Mouse (Mus musculus): ENCODE results near the gene Ywhah. TPM values are rescaled to one million over a fixed set of nuclear protein-coding genes. Genes with fewer than 3 reads are reported as not detected.
A peak's percentile ranks its signal among the peaks of the same experiment; 100 is the strongest.

The Ywhah gene
- total RNA-seq (2021), result 10 to 100 TPM; 68.9 to 81.7 TPM
- long read RNA-seq, experiment 1, transcript Ywhah-201 (2 exons, 1,764 nt), result major isoform, 95 of 98 reads
- long read RNA-seq, experiment 1, partial matches to known transcripts, result 3 of 98 reads
- long read RNA-seq, experiment 1, other reads (novel, unspliced or antisense), result 0 of 98 reads
- long read RNA-seq, experiment 2, transcript Ywhah-201 (2 exons, 1,764 nt), result major isoform, 118 of 118 reads
- long read RNA-seq, experiment 2, partial matches to known transcripts, result 0 of 118 reads
- long read RNA-seq, experiment 2, other reads (novel, unspliced or antisense), result 0 of 118 reads

DNA sequence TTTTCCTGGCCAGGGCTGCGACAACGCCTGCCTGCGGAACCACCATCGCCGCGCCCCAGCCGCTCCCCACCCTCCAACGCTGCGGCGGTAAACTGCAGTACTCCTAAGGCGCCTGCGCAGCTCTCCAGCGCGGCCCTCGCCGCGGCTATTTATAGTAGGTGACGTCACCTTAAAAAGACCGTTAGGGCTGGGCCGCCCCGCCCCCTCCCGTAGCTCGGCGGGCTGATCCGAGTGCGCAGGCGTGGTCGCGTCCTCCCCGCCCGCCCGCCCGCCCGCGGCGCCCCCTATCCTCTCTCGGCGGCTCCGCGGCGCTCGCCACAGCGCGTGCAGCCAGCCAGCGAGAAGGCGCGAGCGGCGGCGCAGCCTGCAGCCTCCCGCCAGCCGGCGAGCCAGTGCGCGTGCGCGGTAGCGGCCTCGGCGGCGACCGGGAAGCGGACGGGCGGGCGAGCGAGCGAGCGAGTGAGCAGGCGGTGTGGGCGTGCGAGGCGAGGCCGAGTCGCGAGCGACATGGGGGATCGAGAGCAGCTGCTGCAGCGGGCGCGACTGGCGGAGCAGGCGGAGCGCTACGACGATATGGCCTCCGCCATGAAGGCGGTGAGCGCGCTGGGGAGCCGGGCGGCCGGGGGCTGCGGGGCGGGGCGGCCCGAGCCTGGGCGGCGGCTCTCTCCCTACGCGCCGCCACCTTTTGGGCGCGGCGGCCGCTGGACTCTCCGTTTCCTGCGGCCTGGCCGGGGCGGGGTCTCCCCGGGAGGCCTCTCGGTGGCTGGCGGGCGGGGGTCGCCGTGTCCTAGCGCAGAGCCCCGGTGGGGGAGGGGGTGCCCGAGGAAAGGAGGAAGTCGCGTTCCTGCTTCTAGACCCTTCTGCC is at the start of gene Ywhah:
Gene Ywhah (plus strand): TSS at position 256 of the 865 bp plus-strand sequence.
- DNase-seq, result peak; percentile 96
- intact Hi-C loops (cut with DNase I; ENCODE audit: low total_unique reads), result no loop called here

DNA sequence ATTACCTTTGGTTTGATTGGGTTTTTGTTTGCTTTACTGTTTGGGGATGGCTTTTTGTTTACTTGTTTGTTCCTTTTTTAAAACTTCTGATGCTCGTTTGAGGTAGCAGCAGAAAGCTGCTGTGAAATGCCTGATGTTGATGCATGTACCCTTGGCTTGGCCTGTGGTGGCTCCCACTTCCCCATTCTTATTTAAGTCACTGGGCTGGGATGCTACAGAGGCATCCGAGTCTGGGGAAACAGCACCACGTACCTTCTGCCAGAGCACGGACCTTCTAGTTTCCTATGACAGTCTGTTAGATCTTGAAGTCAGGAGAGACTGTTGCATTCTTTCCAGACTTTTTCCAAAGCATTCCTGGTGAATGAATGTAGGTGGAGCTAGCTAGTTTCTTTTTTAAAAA is 42.1 kb upstream of the Ywhah start:
- intact Hi-C loops (cut with DNase I; ENCODE audit: low total_unique reads), result no loop called here
- DNase-seq, result no peak

DNA sequence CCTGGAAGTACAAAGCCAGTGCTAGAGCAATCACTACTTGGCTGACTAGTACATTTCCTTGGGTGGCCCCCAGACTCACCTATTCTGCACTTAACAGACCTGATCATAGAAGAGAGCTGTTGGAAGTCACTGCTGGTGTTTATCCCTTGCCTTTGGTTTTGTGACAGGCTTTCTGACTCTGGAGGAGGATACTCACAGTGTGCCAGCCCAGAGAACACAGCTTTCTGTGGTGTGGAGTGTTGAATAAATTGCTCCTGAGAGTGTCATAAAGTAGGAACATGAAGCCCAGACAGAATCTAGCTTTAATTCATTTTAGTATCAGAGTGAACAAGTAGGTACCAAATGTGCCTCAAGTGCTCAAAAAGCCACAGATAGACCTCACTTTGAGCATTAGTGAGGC is 41.4 kb upstream of the Ywhah start:
- no peak for DNase-seq
- intact Hi-C loops (cut with DNase I; ENCODE audit: low total_unique reads), result no loop called here

DNA sequence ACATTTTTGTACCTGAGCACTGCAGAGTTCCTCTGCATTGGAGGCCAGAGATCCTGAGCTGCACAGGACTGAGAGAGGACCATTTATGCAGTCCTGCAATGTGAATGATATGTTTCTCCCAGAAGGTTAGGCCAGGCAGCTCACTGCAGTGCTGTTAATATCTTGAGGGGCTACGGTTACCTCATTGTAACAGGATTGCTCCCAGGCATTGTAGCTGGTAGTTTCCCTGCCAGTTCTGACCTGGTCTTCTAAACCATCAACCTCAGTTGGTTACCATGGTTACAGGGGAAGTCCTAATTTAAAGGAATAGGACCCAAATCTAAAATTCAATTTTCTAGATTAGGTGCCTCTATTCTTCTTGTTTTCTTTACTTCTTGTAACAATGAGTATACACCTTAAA is 33.2 kb upstream of the Ywhah start:
- no peak for DNase-seq
- intact Hi-C loops (cut with DNase I; ENCODE audit: low total_unique reads), result no loop called here

DNA sequence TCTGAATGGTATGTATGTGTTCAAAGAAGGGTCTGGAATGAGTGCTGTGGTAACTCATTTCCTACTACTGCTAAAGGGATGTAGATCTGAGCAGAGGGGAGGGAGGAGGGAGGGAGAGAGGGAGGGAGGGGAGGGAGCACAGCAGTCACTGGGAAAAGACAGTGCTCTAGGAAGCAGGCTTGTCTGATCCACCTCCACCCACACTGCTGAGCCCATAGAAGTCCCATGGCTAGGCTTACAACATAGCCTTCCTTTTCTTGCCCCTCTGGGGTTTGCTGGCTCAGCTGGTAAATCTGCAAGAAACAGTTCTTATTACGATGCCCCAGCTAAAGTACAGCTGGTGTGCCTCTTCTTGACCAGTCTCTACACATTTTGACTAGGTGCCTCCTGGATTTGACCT is 30.7 kb upstream of the Ywhah start:
- intact Hi-C loops (cut with DNase I; ENCODE audit: low total_unique reads), result no loop called here
- DNase-seq, result no peak

DNA sequence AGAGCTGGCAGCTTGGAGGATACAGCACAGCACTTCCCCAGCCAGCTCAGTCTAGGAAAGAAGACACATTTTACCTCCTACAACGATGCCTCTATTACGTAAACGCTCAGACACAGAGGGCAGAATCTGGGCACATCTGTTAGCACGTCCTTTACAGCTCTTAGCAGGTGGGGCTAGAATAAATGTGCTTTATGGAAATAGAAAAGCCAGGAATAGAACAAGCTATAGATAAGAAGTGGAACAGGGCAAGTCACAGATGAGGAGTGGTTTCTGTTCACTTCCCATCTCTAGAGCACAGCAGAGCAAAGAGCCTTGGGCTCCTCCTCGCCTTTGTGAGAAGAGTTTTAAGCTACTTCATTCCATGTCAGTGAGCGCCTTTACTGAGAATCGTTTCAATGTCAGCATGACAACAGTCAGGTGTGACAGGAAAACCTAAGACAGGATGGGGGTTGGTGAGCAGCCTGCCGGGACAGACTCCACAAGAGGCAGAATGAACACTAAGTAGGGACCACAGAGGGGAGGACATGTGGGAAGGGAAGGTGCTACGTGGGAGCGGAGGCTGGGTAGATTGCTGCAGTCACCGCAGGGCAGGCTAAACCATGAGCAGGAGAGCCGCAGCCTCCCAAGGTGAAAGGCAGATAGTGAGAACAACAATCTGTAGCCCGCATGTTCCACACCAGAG is 28.5 kb upstream of the Ywhah start:
- DNase-seq, result no peak
- intact Hi-C loops (cut with DNase I; ENCODE audit: low total_unique reads), result loop anchor here (5.0 kb wide), 1 partner anchor 42 kb away; no protein-coding TSS in a partner anchor

DNA sequence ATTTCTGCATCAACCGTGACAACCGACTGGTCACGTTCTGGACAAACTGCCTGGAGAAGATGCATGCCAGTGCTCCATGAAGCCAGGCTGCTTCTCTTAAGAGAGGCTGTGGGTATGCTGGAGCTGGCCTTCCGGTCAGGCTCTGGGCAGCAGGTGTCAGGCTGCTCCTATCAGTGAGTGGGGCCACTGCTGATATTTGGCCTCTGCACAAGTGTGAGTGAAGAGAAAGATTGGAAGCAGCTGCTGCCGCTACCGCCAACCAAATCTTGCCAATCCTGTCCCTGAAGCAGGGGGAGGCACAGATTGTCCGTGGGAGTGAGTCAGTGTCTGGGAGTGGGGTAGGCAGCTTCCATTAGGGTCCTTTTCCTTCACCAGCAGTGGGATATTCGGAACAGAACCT is 27.5 kb upstream of the Ywhah start:
- DNase-seq, result peak; percentile 56
- intact Hi-C loops (cut with DNase I; ENCODE audit: low total_unique reads), result loop anchor here (5.0 kb wide), 1 partner anchor 41 kb away; no protein-coding TSS in a partner anchor

DNA sequence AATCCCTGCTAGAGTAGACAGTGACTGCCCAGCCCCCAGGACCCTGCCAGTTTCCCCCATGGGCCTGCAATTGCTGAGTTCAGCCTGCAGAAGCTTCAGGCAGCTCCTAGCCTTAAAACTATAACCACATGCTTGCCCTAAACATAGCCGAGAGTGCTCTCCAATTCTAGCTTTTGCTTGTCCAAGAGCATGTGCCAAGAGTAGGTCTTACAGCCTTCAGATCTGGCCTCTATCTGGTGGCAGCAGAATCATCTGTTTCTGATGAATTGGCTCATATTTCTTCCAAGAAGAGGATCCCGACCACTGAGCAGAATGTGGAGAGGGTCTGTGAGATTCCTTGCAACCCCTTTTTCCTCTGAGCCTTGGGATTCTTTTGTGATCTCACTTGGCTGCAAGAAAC is 24.1 kb upstream of the Ywhah start:
- DNase-seq, result no peak
- intact Hi-C loops (cut with DNase I; ENCODE audit: low total_unique reads), result loop anchor here (5.0 kb wide), 1 partner anchor 38 kb away; no protein-coding TSS in a partner anchor

DNA sequence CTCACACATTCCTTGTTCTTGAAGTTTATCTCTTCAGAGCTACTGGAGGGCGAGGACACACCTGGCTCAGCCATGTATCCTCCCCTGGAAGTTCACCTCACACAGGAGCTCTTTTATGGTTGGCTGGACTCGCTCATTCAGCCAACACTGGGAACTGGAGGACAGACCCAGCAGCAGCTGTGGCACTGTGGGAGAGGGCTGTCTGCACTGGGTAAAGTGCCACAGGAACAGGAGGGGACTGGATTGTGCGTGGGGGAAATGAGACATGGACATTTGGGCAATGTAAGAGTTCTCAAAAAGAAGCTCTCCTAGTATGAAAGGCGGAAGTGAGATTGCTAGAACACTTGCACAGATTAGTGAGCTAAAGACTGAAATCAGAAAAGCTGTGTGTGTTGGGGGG is 22.9 kb upstream of the Ywhah start:
- intact Hi-C loops (cut with DNase I; ENCODE audit: low total_unique reads), result no loop called here
- DNase-seq, result no peak

DNA sequence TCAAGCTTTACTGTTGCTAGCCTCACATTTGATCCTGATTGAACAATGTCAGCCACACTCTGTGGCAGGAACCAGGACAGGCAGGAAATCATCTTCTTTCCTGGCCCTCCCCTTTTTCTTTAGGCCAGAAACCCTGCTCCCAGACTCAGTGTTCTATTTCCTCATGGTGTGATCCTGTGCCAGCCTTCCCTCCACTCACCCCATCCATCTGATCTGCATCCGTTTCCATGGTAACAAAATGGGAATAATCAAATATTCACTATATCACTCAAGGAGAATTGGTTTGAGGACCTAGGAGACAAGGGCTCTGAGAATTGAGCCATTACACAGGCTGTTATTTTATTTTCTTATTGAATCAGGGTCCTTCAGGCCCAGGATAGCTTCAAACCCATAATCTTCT is 22.1 kb upstream of the Ywhah start:
- intact Hi-C loops (cut with DNase I; ENCODE audit: low total_unique reads), result no loop called here
- DNase-seq, result no peak

DNA sequence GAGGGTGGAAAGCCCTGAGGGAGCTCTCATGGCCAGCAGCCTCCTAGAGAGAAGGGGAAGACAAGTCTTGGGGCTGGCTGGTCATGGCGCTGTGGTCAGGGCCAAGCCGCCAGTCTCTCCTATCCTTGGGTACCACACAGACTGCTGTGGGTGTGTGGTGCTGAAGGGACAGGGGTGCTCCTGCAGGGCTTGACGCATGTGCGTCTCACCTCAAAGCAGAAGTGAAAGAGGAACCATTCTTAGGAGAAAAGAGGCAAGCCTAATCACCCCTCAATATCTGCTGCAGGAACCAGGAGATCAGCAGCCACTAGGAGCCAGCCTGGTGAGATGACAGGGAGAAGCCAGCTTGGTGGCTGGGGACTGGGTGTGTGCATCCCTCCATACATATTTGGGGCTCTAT is 20.9 kb upstream of the Ywhah start:
- DNase-seq, result no peak
- intact Hi-C loops (cut with DNase I; ENCODE audit: low total_unique reads), result no loop called here

DNA sequence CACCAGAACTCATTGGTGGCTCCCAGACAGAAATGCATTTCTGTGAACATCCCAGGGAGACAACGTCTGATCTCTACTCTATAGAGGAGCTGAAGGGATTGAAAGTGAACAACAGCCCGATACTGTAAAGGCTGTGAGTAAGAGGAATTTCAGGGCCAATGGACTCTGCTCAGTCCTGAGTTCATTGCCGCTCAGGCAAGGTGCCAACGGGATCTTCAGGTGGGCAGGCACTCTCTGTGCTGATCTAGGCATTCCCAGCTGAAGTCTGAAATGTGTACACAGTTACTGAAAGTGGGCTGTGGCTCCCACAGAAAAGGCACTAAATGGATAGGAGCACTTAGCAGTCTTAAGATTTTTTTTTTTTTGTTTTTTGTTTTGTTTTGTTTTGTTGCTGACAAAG is 19.8 kb upstream of the Ywhah start:
- DNase-seq, result no peak

DNA sequence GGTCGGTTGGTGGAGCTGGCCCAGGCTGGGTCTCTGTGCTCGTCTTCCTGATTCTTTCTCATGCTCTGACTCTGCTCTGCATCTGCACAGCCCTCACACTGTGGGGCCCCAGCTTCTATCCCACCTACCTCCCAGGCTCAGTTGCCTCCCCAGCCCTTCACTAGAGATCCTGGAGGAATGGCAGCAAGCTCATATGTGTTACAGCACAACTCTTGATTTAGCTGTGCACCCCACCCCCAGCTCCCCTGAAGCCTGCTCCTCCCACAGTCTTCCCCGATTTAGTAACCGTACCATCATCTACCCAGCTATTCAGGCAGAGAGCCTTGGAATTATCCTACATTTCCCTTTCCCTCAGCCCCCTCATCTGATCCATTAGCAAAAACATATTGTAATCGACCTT is 17.5 kb upstream of the Ywhah start:
- intact Hi-C loops (cut with DNase I; ENCODE audit: low total_unique reads), result no loop called here

More for the DNA sequence above, 19.8 kb upstream of the Ywhah start:
- intact Hi-C loops (cut with DNase I; ENCODE audit: low total_unique reads), result no loop called here

DNA sequence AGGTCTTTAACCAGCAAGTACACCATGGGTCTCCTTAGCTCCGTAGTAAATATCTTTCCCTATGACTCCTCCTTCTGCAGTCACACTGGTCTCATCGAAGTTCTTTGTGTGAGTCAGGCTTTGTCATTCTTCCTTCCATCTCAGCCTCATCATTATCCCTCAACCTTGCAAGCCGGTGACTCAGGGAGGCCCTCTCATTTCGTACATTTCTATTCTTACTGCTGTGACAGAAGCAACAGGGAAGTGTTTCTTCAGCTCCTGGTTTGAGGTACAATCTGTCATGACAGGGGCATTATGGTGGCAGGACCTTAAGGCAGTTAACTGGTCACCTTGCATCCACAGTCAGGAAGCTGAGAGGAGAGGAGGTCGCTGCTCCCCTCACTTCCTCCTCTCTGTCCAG is 15.8 kb upstream of the Ywhah start:
- DNase-seq, result no peak
- intact Hi-C loops (cut with DNase I; ENCODE audit: low total_unique reads), result no loop called here

More for the DNA sequence above, 17.5 kb upstream of the Ywhah start:
- DNase-seq, result no peak

DNA sequence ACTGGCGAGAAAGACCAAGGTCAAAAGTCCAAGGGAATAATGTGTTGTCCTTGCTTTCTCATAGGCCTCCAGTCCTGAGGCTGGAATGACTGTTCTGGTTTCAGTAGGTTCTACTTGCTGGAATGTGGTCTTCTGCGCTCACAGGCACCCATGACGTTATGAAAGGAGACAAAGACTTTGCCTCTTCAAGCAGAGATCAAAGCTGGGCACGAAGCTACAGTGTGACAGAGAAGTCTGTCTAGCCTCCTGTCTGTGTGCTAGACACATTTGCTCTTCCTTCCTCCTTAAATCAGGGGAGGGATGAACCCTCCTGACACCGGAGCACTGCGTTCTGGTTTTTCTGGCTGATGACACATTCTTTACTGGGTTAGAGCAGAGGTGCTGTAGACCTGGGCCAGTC is 15.1 kb upstream of the Ywhah start:
- intact Hi-C loops (cut with DNase I; ENCODE audit: low total_unique reads), result no loop called here
- DNase-seq, result no peak

DNA sequence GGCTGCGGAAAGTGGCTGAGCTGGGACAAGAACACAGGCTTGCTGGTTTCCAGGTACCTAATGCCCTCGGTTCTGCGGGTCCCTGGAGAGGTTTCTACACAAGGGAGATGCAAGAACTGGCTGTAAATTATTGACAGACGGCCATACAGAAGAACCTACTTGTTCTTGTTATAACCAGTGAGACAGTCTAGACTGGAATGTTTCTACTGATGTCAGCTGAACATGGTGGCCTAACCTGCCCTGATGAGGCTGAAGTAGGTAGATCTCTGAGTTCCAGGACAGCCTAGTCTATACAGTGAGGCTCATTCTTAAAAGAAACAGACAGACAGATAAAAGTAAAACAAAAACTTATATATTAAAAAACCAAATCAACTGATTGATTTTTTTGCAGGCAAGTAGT is 14.5 kb upstream of the Ywhah start:
- intact Hi-C loops (cut with DNase I; ENCODE audit: low total_unique reads), result no loop called here
- no peak for DNase-seq

DNA sequence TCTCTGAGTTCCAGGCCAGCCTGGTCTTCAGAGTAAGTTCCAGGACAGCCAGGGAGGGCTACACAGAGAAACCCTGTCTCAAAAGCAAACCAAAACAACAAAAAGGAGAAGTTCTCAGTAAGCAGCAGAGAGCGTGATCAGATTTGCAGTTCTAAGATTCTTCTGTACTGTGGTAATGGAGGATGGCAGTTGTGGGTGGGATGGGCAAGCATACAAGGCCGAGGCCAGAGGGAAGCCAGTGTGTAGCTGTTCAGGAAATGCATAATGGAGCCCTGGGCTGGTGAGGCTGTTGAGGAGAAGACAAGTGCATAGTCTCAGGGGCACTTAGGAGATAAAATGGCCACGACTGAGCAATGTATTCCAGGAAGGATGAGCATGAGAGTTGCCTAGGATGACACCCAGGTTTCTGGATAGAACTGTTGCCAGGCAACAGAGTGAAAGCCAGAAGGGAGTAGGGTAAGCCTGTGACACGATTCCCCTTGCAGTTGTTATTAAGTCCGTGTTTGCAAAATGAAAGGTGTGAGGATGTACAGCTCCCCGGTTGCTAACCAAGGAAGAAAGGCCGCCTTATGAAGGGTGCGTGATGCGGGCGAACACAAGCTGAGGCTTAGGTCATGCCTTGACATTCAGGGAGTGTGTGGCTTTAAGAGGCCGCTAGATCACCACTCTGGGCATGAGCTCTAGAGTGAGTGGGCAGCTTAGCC is 13.0 kb upstream of the Ywhah start:
- intact Hi-C loops (cut with DNase I; ENCODE audit: low total_unique reads), result no loop called here
- DNase-seq, result no peak

DNA sequence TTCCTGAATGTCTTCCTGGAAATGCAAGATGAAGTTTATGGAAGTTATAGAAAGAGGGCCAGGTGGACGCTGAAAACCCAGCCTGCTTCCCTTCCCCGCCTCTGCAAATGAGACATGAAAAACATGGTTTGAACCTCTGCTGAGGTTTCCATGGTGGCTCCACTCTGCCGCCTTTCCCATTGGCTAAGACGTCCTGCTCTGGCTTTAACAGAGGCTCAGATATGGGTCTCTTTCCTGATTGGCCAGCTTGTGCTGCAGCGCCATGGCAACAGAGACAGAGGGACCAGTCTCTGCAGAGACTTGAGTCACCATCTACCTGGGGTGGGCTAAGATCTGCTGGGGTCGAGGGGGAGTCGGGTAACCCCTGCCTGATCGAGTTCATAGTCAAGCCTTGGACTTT is 11.9 kb upstream of the Ywhah start:
- no peak for DNase-seq
- intact Hi-C loops (cut with DNase I; ENCODE audit: low total_unique reads), result no loop called here

DNA sequence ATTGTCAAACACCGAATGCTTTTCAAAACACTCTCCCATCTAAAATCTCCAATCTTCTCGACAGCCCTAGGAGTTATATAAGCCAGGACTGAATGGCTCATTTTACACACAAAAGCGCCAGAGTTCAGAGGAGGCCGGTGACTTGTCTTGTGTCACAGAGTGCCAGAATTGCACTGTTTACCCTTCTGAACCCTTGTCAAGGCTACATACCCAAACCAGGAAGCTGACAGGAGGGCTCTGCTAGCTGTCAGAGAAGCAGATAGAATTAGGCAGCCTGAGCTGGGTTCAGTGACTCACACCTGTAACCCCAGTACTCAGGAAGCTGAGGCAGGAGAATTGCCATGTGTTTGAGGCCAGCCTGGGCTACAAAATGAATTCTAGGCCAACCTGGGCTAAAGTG is 11.2 kb upstream of the Ywhah start:
- DNase-seq, result no peak
- intact Hi-C loops (cut with DNase I; ENCODE audit: low total_unique reads), result no loop called here

DNA sequence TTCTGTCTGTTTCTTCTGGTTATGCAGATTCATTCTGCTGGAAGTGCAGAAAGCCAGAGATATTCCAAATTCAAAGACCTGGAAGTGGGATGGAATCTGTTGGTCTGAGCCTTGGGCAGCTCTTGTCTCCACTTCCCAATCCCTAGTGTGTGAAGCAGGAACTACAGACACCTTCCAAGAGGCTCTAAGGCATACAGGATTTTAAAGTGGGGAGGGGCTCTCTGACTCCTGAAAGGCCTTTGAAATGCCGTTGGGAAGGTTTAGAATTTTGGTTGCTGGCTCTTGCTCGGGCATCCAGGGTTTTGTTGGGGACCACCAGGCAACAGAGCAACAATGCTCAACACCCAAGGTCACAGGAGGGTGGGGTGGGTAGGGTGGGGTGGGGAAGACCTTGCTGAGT is 9.3 kb upstream of the Ywhah start:
- no peak for DNase-seq
- intact Hi-C loops (cut with DNase I; ENCODE audit: low total_unique reads), result no loop called here
